Mouse (Mus musculus) bone marrow, adult 2 months (tissue): ENCODE results near the gene Angptl6. TPM values are rescaled to one million over a fixed set of nuclear protein-coding genes. Genes with fewer than 3 reads are reported as not detected.
A peak's percentile ranks its signal among the peaks of the same experiment; 100 is the strongest.

ENCODE experiments used
- H3K27ac ChIP-seq: fragments of 200-500 bp; 2 replicates; pipeline ENCODE4 v1.5.1; 2012; ENCODE audit warnings: low read depth, mild to moderate bottlenecking, control low read depth, inconsistent platforms, low read length; ENCODE audit not compliant: control insufficient read depth, poor library complexity, insufficient read depth
- H3K4me1 ChIP-seq: fragments of 200-500 bp; 2 replicates; pipeline ENCODE4 v1.6.1; 2011; ENCODE audit warnings: low read length; ENCODE audit not compliant: control insufficient read depth, insufficient read depth
- H3K4me3 ChIP-seq: fragments of 200-500 bp; replicated peaks from 2 replicates; pipeline ENCODE3; 2011; ENCODE audit warnings: mild to moderate bottlenecking, low read depth, low read length, control low read depth; ENCODE audit not compliant: control insufficient read depth
- CTCF ChIP-seq: fragments of 200-500 bp; IDR thresholded peaks from 2 replicates; pipeline ENCODE4 v1.5.1; 2011; ENCODE audit warnings: low read length, control low read depth; ENCODE audit not compliant: control insufficient read depth, insufficient read depth
- POLR2A ChIP-seq: fragments of 200-500 bp; IDR thresholded peaks from 2 replicates; pipeline ENCODE4 v1.6.1; 2011; ENCODE audit warnings: low read depth, mild to moderate bottlenecking, control low read depth, low read length, borderline replicate concordance; ENCODE audit not compliant: control insufficient read depth
- WGBS: fragments of 180-500 bp; shearing (Covaris S2); methylation state at CpG from one replicate; pipeline ENCODE4 v1.1.7; 2018; 5-methylcytosine and 5-hydroxymethylcytosine counted together
- polyA plus RNA-seq: library from polyadenylated mRNA; stranded (reverse); fragments of >200 nt; gene quantifications from 2 replicates; pipeline ENCODE4 v1.2.4, GENCODE M21; 2011; ENCODE audit warnings: low replicate concordance; ENCODE audit not compliant: missing spikeins, insufficient read depth, insufficient read length

Gene Angptl6
- polyA plus RNA-seq, 1 experiment = 1.6 TPM

DNA sequence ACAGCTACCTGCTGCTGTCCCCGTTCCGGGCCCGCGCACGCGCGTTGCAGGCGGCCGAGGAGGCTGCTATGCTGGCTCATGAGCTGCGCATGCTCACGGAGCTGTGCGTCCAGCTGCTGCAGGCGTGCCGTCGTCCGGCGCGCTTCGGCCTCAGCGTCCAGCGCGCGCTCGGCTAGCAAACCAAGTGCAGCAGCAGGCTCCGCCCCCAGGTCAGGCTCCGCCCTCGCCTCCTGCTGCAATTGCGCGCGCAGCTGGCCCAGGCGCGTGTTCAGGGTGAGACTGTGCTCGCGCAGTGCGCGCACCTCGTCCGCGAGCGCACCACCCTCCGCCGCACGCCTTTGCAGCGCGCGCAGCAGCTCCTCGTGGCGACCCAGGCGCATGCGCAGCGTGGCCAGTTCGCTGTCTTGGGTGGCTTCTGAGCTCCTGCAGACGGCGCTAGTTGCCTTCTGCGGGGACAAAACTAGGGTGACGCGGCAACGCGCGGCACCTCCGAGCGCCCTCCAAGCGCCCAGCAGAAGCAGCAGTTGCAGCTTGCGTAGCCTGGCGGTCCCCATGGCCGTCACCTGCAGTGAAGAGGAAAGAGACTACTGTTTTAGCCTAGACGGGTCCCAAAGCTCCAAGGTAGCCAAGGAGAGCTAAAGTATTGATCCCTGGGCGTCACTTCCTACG is 1.4 kb downstream of the Angptl6 start:
- TF ChIP-seq CTCF = peak; percentile 67
- TF ChIP-seq POLR2A = peak; percentile 83; the same call in 1 of the 2 replicates

DNA sequence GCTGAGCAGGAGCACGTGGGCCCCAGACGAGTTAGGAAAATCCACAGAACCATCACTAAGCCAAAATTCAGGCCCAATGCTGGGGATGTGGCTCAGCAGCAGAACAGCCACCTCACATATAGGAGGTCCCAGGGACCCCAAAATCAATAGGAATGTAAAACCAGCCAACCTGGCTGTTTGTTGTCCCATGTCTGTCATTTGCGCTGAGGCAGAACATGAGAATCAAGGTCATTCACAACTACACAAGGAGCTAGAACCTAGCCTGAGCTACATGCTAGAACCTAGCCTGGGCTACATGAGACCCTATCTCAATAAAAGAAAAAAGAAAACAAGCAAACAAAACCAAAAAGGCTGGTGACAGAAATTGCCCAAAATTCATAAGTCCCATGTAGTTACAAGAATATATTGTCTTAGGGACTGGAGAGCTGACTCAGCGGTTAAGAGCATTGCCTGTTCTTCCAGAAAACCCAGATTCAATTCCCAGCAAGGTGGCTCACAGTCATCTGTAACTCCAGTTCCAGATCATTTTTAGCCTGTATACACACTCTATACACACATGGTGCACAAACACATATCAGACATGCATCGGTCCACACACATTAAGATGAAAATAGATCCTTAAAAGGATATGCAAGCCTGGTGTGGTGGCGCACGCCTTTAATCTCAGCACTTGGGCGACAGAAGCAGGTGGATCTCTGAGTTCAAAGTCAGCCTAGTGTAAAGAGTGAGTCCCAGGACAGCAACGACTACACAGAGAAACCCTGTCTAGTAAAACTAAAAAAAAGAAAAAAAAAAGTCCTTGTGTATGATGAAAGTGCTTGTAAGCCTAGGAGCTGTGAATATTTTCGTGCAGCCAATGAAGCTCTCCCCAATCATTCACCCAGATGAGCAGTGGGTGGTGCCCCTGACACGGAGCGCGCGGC is 2.1 kb downstream of the Angptl6 start:
- Histone ChIP-seq H3K4me3 (peak overlapping the region; percentile 63), H3K4me1 (no peaks in the 10 kb centered on the region; the same call in 1 of the 2 replicates), H3K27ac (peak overlapping the region; percentile 35)
- 33% methylated on average over 14 of the region's 14 CpGs for WGBS
- TF ChIP-seq POLR2A (no peak), CTCF (no peak)

More for the DNA sequence above, 1.4 kb downstream of the Angptl6 start:
- H3K4me3 ChIP-seq = peak overlapping the region; percentile 63
- peak overlapping the region; percentile 69 for H3K27ac ChIP-seq
- WGBS = under 1% methylated on average over 69 of the region's 69 CpGs
- H3K4me1 ChIP-seq = no peaks in the 10 kb centered on the region; the same call in 1 of the 2 replicates

DNA sequence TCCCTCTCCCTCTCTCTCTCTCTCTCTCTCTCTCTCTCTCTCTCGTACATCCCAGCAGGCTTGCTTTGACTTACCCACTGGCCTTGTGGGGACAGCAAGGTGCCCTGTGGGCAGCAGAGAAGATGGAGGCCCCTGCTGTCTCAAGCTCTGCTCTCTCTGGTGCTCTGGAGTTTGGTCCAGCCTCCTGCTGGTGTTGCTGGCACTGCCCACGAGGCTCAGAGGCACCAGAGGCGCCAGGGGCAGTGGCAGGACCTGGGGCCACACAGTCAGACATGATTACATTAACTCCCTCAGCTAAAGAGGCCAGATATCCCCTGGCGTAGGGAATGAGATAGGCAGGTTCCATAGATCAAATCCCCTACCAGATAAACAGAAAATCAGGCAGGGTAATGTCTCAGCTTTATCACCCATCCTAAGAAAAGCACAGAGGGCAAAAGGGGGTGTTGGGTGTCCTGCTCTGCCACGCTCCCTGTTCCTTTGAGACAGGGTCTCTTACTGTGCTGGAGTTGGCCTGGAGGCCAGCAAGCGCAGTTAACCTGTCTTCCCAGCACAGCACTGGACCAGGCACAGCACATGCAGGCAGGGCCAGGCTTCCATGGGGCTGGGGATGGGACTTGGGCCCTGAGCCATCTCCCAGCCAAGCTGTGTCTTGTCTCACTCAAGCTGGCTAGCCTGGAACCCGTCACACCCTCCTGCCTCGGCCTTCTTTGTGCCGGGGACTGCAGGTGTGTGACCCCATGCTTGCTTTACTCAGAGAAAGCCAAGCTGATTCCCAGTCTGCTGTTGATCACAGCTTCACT is 3.0 kb downstream of the Angptl6 start:
- WGBS = 77% methylated on average over 8 of the region's 9 CpGs
- H3K27ac ChIP-seq = no peak overlapping the region
- TF ChIP-seq POLR2A (no peak), CTCF (no peak)
- no peak overlapping the region for H3K4me3 ChIP-seq
- no peaks in the 10 kb centered on the region; the same call in 1 of the 2 replicates for H3K4me1 ChIP-seq

DNA sequence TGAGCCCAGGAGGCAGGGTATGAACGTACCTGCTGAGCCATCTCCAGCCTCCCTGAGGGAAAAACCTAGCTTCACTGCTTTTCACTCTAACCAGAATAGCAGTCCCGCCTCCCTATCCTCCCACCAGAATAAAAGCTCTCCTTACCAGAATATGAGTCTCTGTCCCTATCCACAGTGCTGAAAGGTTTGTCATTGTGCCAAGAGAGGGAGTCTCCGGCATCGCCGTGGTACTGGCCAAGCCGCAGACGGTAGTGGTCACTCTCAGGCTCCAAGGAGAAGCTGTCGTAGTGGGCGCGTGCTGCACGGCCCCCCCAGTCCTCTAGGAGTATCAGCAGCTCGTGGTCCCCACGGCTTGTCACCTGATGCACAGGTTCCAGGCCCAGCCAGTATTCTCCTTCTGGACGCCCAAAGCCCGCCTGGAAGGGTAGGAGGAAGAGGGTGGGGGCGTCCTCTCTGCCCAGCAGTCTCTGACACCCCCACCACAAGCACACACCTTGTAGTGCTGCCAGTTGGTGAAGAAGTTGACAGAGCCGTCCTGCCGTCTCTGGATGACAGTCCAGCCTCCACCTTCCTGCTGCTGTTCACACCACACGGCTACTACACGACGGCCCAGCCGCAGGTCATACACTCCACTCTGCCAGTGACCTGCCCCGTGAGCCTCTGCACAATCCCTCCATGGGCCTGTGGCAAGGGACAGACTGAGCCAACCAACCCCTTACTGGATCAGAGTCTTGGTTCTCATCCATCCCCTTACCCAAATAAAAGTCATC is 4.3 kb downstream of the Angptl6 start:
- Histone ChIP-seq H3K27ac (no peak overlapping the region), H3K4me1 (no peaks in the 10 kb centered on the region; the same call in 1 of the 2 replicates), H3K4me3 (no peak overlapping the region)
- 85% methylated on average over 23 of the region's 23 CpGs for WGBS
- TF ChIP-seq CTCF = no peak
- TF ChIP-seq POLR2A = no peak

DNA sequence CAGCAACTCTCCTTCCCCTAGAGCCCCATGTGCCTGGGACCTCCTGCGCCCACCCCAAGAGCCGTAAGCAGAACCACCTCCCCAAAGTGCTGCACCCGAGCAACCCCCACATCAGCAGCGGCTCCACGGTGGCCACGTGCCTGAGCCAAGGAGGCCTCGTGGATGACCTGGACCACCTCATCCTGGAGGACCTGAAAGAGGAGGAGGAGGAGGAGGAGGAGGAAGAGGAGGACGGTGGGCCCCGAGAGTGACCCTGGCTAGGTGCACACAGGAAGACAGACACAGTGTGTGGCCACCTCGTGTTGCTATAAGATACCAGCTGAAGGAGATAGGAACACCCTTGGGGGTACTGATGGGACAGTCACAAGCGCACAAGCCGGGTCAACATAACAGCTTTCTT is 6.0 kb downstream of the Angptl6 start:
- no peaks in the 10 kb centered on the region; the same call in 1 of the 2 replicates for H3K4me1 ChIP-seq
- no peak overlapping the region for H3K27ac ChIP-seq
- WGBS = 80% methylated on average over 12 of the region's 12 CpGs
- H3K4me3 ChIP-seq = no peak overlapping the region
- TF ChIP-seq POLR2A (no peak), CTCF (no peak)

DNA sequence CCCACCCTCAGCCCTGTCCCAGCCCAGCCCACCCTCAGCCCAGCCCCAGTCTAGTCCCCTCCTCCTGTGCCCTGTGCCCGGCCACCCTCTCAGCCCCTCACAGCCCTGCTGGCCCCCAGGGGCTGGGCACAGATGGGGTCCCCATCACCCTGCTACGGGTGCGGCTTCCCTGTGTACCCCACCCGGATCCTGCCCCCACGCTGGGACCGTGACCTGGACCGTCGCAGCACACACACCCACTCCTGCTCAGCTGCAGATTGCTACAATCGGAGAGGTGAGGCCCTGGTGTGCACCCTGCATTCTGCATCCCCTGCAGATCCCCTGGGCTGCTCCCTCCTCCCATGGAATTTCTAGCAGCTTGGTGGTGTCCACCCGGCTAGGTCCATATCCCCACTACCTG is 6.5 kb downstream of the Angptl6 start:
- no peak for TF ChIP-seq POLR2A
- no peak for TF ChIP-seq CTCF
- no peak overlapping the region for H3K4me3 ChIP-seq
- no peak overlapping the region for H3K27ac ChIP-seq
- H3K4me1 ChIP-seq = no peaks in the 10 kb centered on the region; the same call in 1 of the 2 replicates
- 87% methylated on average over 10 of the region's 10 CpGs for whole genome bisulfite sequencing
